Mouse (Mus musculus) thymus, adult 2 months (tissue): ENCODE data around the gene Mtnr1a.

Experiments used
- CTCF ChIP-seq: fragments of 200-500 bp; IDR thresholded peaks from 2 replicates; pipeline ENCODE4 v1.5.1; 2012; ENCODE audit warnings: mild to moderate bottlenecking, control low read depth, low read length, moderate library complexity, borderline replicate concordance; ENCODE audit not compliant: control insufficient read depth, poor library complexity, insufficient read depth; ENCODE audit errors: extremely low read depth
- POLR2A ChIP-seq: fragments of 200-500 bp; IDR thresholded peaks from 2 replicates; pipeline ENCODE4 v1.6.1; 2012; ENCODE audit warnings: mild to moderate bottlenecking, low read length, control low read depth, moderate library complexity; ENCODE audit not compliant: control insufficient read depth, poor library complexity, insufficient read depth; ENCODE audit errors: extremely low read depth

GRCm38 (mm10) chr8:45060083-45060482 lies 8.9 kb upstream of the Mtnr1a start:
- TF ChIP-seq CTCF (no peak), POLR2A (no peak)
